Mouse (Mus musculus): ENCODE results near the gene Cacng4. TPM values are rescaled to one million over a fixed set of nuclear protein-coding genes. Genes with fewer than 3 reads are reported as not detected.

Cacng4 gene
- polyA plus RNA-seq, 2 experiments, result 4.8 to 13.9 TPM

GRCm38 (mm10) chr11:107730940-107731339 is 63.4 kb downstream of the Cacng4 start:
- Histone ChIP-seq H3K27me3 (ENCODE audit: control insufficient read depth, insufficient read depth, low read length) (no peaks in the 10 kb centered on the region), H3K27ac (replicated peaks; ENCODE audit: low read depth, low read length) (no peak overlapping the region), H3K9me3 (ENCODE audit: control insufficient read depth, low read length) (no peaks in the 10 kb centered on the region), H3K4me3 (replicated peaks; ENCODE audit: low read length) (no peak overlapping the region), H3K9ac (ENCODE audit: low read depth, low read length, severe bottlenecking) (no peak overlapping the region), H3K4me1 (ENCODE audit: control insufficient read depth, insufficient read depth, low read length) (no peaks in the 10 kb centered on the region), H3K4me2 (replicated peaks; ENCODE audit: low read depth, low read length, severe bottlenecking) (no peak overlapping the region), H3K36me3 (ENCODE audit: control insufficient read depth, insufficient read depth, low read length) (peaks cover 11% of the 10 kb centered on the region)
- WGBS, result 72% methylated on average over 4 of the region's 4 CpGs
- DNase-seq (ENCODE audit: low spot score) (no peak), ATAC-seq (ENCODE audit: low FRiP score, low read depth) (no peak)
- TF ChIP-seq POLR2A (IDR thresholded peaks at IDR 0.05; ENCODE audit: borderline replicate concordance, extremely low read depth, insufficient read depth, insufficient read length), result no peak

GRCm38 (mm10) chr11:107729141-107729540 is 65.2 kb downstream of the Cacng4 start:
- DNase-seq (ENCODE audit: low spot score) (no peak), ATAC-seq (ENCODE audit: low FRiP score, low read depth) (no peak)
- no peak for TF ChIP-seq POLR2A (IDR thresholded peaks at IDR 0.05; ENCODE audit: borderline replicate concordance, extremely low read depth, insufficient read depth, insufficient read length)
- WGBS, result 82% methylated on average over 7 of the region's 7 CpGs
- Histone ChIP-seq H3K27me3 (ENCODE audit: control insufficient read depth, insufficient read depth, low read length) (no peaks in the 10 kb centered on the region), H3K9me3 (ENCODE audit: control insufficient read depth, low read length) (no peaks in the 10 kb centered on the region), H3K9ac (ENCODE audit: low read depth, low read length, severe bottlenecking) (no peak overlapping the region), H3K4me2 (replicated peaks; ENCODE audit: low read depth, low read length, severe bottlenecking) (no peak overlapping the region), H3K36me3 (ENCODE audit: control insufficient read depth, insufficient read depth, low read length) (no peaks in the 10 kb centered on the region), H3K27ac (replicated peaks; ENCODE audit: low read depth, low read length) (no peak overlapping the region), H3K4me1 (ENCODE audit: control insufficient read depth, insufficient read depth, low read length) (no peaks in the 10 kb centered on the region), H3K4me3 (replicated peaks; ENCODE audit: low read length) (no peak overlapping the region)

GRCm38 (mm10) chr11:107728073-107728863 is 66.1 kb downstream of the Cacng4 start:
- no peak for DNase-seq (ENCODE audit: low spot score)
- 79% methylated on average over 13 of the region's 13 CpGs for WGBS

GRCm38 (mm10) chr11:107724603-107725002 is 69.8 kb downstream of the Cacng4 start:
- 90% methylated on average over 8 of the region's 8 CpGs for WGBS
- no peak for ATAC-seq (ENCODE audit: low FRiP score, low read depth)
- no peak for DNase-seq (ENCODE audit: low spot score)
- Histone ChIP-seq H3K4me3 (replicated peaks; ENCODE audit: low read length) (no peak overlapping the region), H3K27me3 (ENCODE audit: control insufficient read depth, insufficient read depth, low read length) (no peaks in the 10 kb centered on the region), H3K27ac (replicated peaks; ENCODE audit: low read depth, low read length) (no peak overlapping the region), H3K9ac (ENCODE audit: low read depth, low read length, severe bottlenecking) (no peak overlapping the region), H3K4me2 (replicated peaks; ENCODE audit: low read depth, low read length, severe bottlenecking) (no peak overlapping the region), H3K4me1 (ENCODE audit: control insufficient read depth, insufficient read depth, low read length) (no peaks in the 10 kb centered on the region), H3K9me3 (ENCODE audit: control insufficient read depth, low read length) (no peaks in the 10 kb centered on the region), H3K36me3 (ENCODE audit: control insufficient read depth, insufficient read depth, low read length) (no peaks in the 10 kb centered on the region)
- no peak for TF ChIP-seq POLR2A (IDR thresholded peaks at IDR 0.05; ENCODE audit: borderline replicate concordance, extremely low read depth, insufficient read depth, insufficient read length)

More at GRCm38 (mm10) chr11:107728073-107728863, 66.1 kb downstream of the Cacng4 start:
- no peak for ATAC-seq (ENCODE audit: low FRiP score, low read depth)
- Histone ChIP-seq H3K36me3 (ENCODE audit: control insufficient read depth, insufficient read depth, low read length) (no peaks in the 10 kb centered on the region), H3K27ac (replicated peaks; ENCODE audit: low read depth, low read length) (no peak overlapping the region), H3K4me3 (replicated peaks; ENCODE audit: low read length) (no peak overlapping the region), H3K9me3 (ENCODE audit: control insufficient read depth, low read length) (no peaks in the 10 kb centered on the region), H3K9ac (ENCODE audit: low read depth, low read length, severe bottlenecking) (no peak overlapping the region), H3K27me3 (ENCODE audit: control insufficient read depth, insufficient read depth, low read length) (no peaks in the 10 kb centered on the region), H3K4me2 (replicated peaks; ENCODE audit: low read depth, low read length, severe bottlenecking) (no peak overlapping the region), H3K4me1 (ENCODE audit: control insufficient read depth, insufficient read depth, low read length) (no peaks in the 10 kb centered on the region)
- TF ChIP-seq POLR2A (IDR thresholded peaks at IDR 0.05; ENCODE audit: borderline replicate concordance, extremely low read depth, insufficient read depth, insufficient read length), result no peak

GRCm38 (mm10) chr11:107721057-107721456 is 73.3 kb downstream of the Cacng4 start:
- Histone ChIP-seq H3K4me3 (replicated peaks; ENCODE audit: low read length) (no peak overlapping the region), H3K9me3 (ENCODE audit: control insufficient read depth, low read length) (no peaks in the 10 kb centered on the region), H3K27me3 (ENCODE audit: control insufficient read depth, insufficient read depth, low read length) (no peaks in the 10 kb centered on the region), H3K4me1 (ENCODE audit: control insufficient read depth, insufficient read depth, low read length) (no peaks in the 10 kb centered on the region), H3K4me2 (replicated peaks; ENCODE audit: low read depth, low read length, severe bottlenecking) (no peak overlapping the region), H3K9ac (ENCODE audit: low read depth, low read length, severe bottlenecking) (no peak overlapping the region), H3K36me3 (ENCODE audit: control insufficient read depth, insufficient read depth, low read length) (no peaks in the 10 kb centered on the region), H3K27ac (replicated peaks; ENCODE audit: low read depth, low read length) (no peak overlapping the region)
- no peak for DNase-seq (ENCODE audit: low spot score)
- TF ChIP-seq POLR2A (IDR thresholded peaks at IDR 0.05; ENCODE audit: borderline replicate concordance, extremely low read depth, insufficient read depth, insufficient read length), result no peak
- ATAC-seq (ENCODE audit: low FRiP score, low read depth), result no peak
- WGBS, result 82% methylated on average over 7 of the region's 7 CpGs
